In the genomic region with DNA sequence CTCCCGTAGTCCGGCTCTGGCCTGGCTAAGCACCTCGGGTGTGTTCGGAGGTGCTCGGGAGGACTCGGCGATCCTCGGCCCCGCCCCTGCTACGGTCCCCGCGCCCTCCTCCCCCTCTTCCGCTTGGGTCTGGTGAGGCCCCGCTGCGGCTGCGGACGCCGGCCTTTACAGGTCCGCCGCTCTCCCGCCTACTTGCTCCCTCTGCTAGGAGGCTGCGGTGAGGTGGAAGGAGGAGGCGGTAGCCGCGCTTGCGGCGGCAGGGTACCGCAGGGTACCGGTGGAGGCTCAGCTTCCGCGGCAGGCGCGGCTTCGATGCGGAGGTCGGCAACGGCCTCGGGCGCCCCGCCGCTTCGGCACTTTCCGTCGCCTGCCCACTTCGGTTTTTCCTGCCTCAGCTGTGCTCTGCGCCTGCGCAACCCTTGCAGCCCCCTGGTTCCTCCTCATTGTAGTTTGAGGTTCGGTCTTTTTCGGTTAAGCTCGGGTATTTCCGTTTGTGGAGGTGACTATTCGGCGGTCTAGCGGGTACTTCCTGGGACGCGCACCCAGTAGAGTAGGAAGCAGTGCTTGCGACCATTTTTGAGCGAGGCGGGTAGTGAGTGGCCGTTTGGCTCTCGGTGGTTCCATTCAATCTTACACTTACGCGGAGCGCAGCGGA, we compare ENCODE assay signal across 8 mouse cellular contexts. TPM values are rescaled to one million over a fixed set of nuclear protein-coding genes. Genes with fewer than 3 reads are reported as not detected.
DNase-seq lines count a peak whose midpoint lies in the region; ATAC-seq lines count a peak whose summit lies in the region.

A gene (minus strand): TSS at position 375 of the 655 bp plus-strand sequence.

- H3K27ac ChIP-seq in forebrain, embryonic 11.5 days (ENCODE audit: low read depth, low read length): peak within 1 kb of the TSS; percentile 99
- peak within 1 kb of the TSS; percentile 99 for H3K27ac ChIP-seq in heart, embryonic 16.5 days (ENCODE audit: low read length)
- peak within 1 kb of the TSS; percentile 98 for H3K27ac ChIP-seq in liver, embryonic 15.5 days (replicated peaks)
- H3K27ac ChIP-seq in neural tube, embryonic 12.5 days: peak within 1 kb of the TSS; percentile 99

- H3K9ac ChIP-seq in forebrain, embryonic 11.5 days (ENCODE audit: low read length): peak within 1 kb of the TSS; percentile 93
- peak within 1 kb of the TSS; percentile 90 for H3K9ac ChIP-seq in heart, embryonic 16.5 days (ENCODE audit: low read length)
- peak within 1 kb of the TSS; percentile 98 for H3K9ac ChIP-seq in liver, embryonic 15.5 days
- peak within 1 kb of the TSS; percentile 93 for H3K9ac ChIP-seq in neural tube, embryonic 12.5 days

- H3K4me3 ChIP-seq in forebrain, embryonic 11.5 days (ENCODE audit: low read depth, low read length): peak within 1 kb of the TSS; percentile 85
- peak within 1 kb of the TSS; percentile 87 for H3K4me3 ChIP-seq in heart, embryonic 16.5 days (ENCODE audit: low read length)
- peak within 1 kb of the TSS; percentile 87 for H3K4me3 ChIP-seq in liver, embryonic 15.5 days (replicated peaks)
- H3K4me3 ChIP-seq in neural tube, embryonic 12.5 days: peak within 1 kb of the TSS; percentile 78

- H3K9me3 ChIP-seq in forebrain, embryonic 11.5 days (ENCODE audit: control insufficient read depth, low read length): no peaks in the 10 kb centered on the region
- H3K9me3 ChIP-seq in heart, embryonic 16.5 days (replicated peaks; ENCODE audit: control insufficient read depth, low read length): no peaks in the 10 kb centered on the region; the same call in 1 of the 2 replicates
- no peaks in the 10 kb centered on the region for H3K9me3 ChIP-seq in liver, embryonic 15.5 days (replicated peaks)
- no peaks in the 10 kb centered on the region for H3K9me3 ChIP-seq in neural tube, embryonic 12.5 days

- H3K36me3 ChIP-seq in forebrain, embryonic 11.5 days (ENCODE audit: control insufficient read depth, insufficient read depth, low read length): peaks cover 3% of the 10 kb centered on the region; the same call in 1 of the 2 replicates
- peaks cover 12% of the 10 kb centered on the region for H3K36me3 ChIP-seq in heart, embryonic 16.5 days (ENCODE audit: control insufficient read depth, insufficient read depth)
- peaks cover 26% of the 10 kb centered on the region for H3K36me3 ChIP-seq in liver, embryonic 15.5 days (replicated peaks)
- H3K36me3 ChIP-seq in neural tube, embryonic 12.5 days: peaks cover 16% of the 10 kb centered on the region

- peaks cover 16% of the 10 kb centered on the region; the same call in 1 of the 2 replicates for H3K4me1 ChIP-seq in forebrain, embryonic 11.5 days (replicated peaks; ENCODE audit: control insufficient read depth, insufficient read depth, low read length)
- H3K4me1 ChIP-seq in heart, embryonic 16.5 days (ENCODE audit: control insufficient read depth, insufficient read depth, low read length): peaks cover 32% of the 10 kb centered on the region
- H3K4me1 ChIP-seq in liver, embryonic 15.5 days (replicated peaks): peaks cover 58% of the 10 kb centered on the region
- H3K4me1 ChIP-seq in neural tube, embryonic 12.5 days: peaks cover 34% of the 10 kb centered on the region

- DNase-seq in c-Kit-positive CD71-negative TER-119-negative erythroid progenitor cells, embryonic 14.5 days (ENCODE audit: low read depth): peak; percentile 99
- DNase-seq in forebrain, embryonic 11.5 days (ENCODE audit: low spot score): peak; percentile 98
- DNase-seq in kidney, postnatal 36 days: peak; percentile 98 to 99
- DNase-seq in telencephalon, adult 2 months (ENCODE audit: low read depth, low spot score): peak; percentile 97

- WGBS in forebrain, embryonic 11.5 days: under 1% methylated on average over 51 of the region's 65 CpGs
- 0% methylated on average over 63 of the region's 65 CpGs for WGBS in heart, embryonic 16.5 days
- WGBS in liver, embryonic 15.5 days (ENCODE audit: insufficient replicate concordance): under 1% methylated on average over 65 of the region's 65 CpGs
- under 1% methylated on average over 62 of the region's 65 CpGs for WGBS in neural tube, embryonic 12.5 days

- peaks cover 8% of the 10 kb centered on the region for H3K27me3 ChIP-seq in forebrain, embryonic 11.5 days (ENCODE audit: control insufficient read depth, insufficient read depth, low read length)
- H3K27me3 ChIP-seq in heart, embryonic 16.5 days (ENCODE audit: control insufficient read depth, insufficient read depth, low read length): peaks cover 9% of the 10 kb centered on the region
- peaks cover 22% of the 10 kb centered on the region for H3K27me3 ChIP-seq in liver, embryonic 15.5 days
- peaks cover 19% of the 10 kb centered on the region for H3K27me3 ChIP-seq in neural tube, embryonic 12.5 days (replicated peaks)

- ATAC-seq in CD4-positive, CD25-positive, alpha-beta regulatory T cell, adult 4 months: peak; percentile 78
- peak; percentile 91 for ATAC-seq in forebrain, embryonic 11.5 days (replicated peaks; ENCODE audit: low FRiP score)
- ATAC-seq in heart, embryonic 16.5 days (replicated peaks; ENCODE audit: extremely low read depth, insufficient read depth, low FRiP score): peak; percentile 91
- peak; percentile 90 for ATAC-seq in liver, embryonic 15.5 days (ENCODE audit: insufficient read depth)
- peak; percentile 92 for ATAC-seq in neural tube, embryonic 12.5 days (ENCODE audit: low FRiP score, low read depth)

- peak within 1 kb of the TSS; percentile 81 for H3K4me2 ChIP-seq in forebrain, embryonic 11.5 days (ENCODE audit: low read depth, low read length, severe bottlenecking)
- peak within 1 kb of the TSS; percentile 96 for H3K4me2 ChIP-seq in heart, embryonic 16.5 days (ENCODE audit: low read depth, low read length)
- H3K4me2 ChIP-seq in liver, embryonic 15.5 days: peak within 1 kb of the TSS; percentile 86
- H3K4me2 ChIP-seq in neural tube, embryonic 12.5 days (replicated peaks): peak within 1 kb of the TSS; percentile 88

RNA-seq across cellular contexts. Expression of the gene that starts here (rescaled TPM):
- polyA plus RNA-seq in CD4-positive, CD25-positive, alpha-beta regulatory T cell, adult 4 months (2017; shearing (Covaris generic)): 10 to 100 TPM in 1 of 2 experiments, 1 to 10 TPM in 1; 7.9 to 14.3 TPM
- 165 and 183 TPM in 2 replicates for polyA plus RNA-seq in forebrain, embryonic 11.5 days (2014; fragmentation: Nextera tagmentation; extraction: Ambion mirVana)
- 49.0 and 94.2 TPM in 2 replicates for polyA plus RNA-seq in heart, embryonic 16.5 days (2015; fragmentation: Nextera tagmentation; extraction: Ambion mirVana)
- polyA plus RNA-seq in liver, embryonic 15.5 days (2015; fragmentation: Nextera tagmentation; extraction: Ambion mirVana): 64.5 and 72.3 TPM in 2 replicates
- 206 and 215 TPM in 2 replicates for polyA plus RNA-seq in neural tube, embryonic 12.5 days (2016; fragmentation: Nextera tagmentation; extraction: Ambion mirVana)

Comparison
In these comparisons a context has a peak if more than half of its experiments do, and no peak if none do; other contexts are left out.
1. Peak in every context shown above with its lines: DNase-seq, ATAC-seq, H3K4me3 ChIP-seq and H3K27ac ChIP-seq.